Mouse (Mus musculus): ENCODE results near the gene Fam205a1. TPM values are rescaled to one million over a fixed set of nuclear protein-coding genes. Genes with fewer than 3 reads are reported as not detected.

Gene Fam205a1
- polyA plus RNA-seq, 1 experiment: 0.18 TPM

Other genes with a start within 250 kb of the Fam205a1 start
- gene Gm10591, start 241.7 kb downstream of the Fam205a1 start, polyA plus RNA-seq (2012; rRNA removed): not detected in 2 replicates
- gene Gm2564, start 224.2 kb downstream of the Fam205a1 start, polyA plus RNA-seq (2012; rRNA removed): 1.2 and 1.8 TPM in 2 replicates
- gene Ccl27b, start 198.6 kb downstream of the Fam205a1 start, polyA plus RNA-seq (2012; rRNA removed): 5.6 and 6.9 TPM in 2 replicates
- gene Il11ra2, start 192.0 kb downstream of the Fam205a1 start, polyA plus RNA-seq (2012; rRNA removed): 0.08 TPM in 1 of 2 replicates, not detected in the other
- gene 4930578G10Rik, start 118.3 kb downstream of the Fam205a1 start, polyA plus RNA-seq (2012; rRNA removed): 0.92 and 1.3 TPM in 2 replicates
- gene Ccl19, start 97.3 kb downstream of the Fam205a1 start, polyA plus RNA-seq (2012; rRNA removed): 1.4 and 2.8 TPM in 2 replicates
- gene Ccl21a, start 79.9 kb downstream of the Fam205a1 start, polyA plus RNA-seq (2012; rRNA removed): 0.12 and 1.3 TPM in 2 replicates
- gene Gm12394, start 2.9 kb upstream of the Fam205a1 start, polyA plus RNA-seq (2012; rRNA removed): 0.14 TPM in 1 of 2 replicates, not detected in the other
- 0.22 TPM in 1 of 2 replicates, not detected in the other for gene Fam205c, start 20.3 kb upstream of the Fam205a1 start, polyA plus RNA-seq (2012; rRNA removed)
- 175 and 199 TPM in 2 replicates for gene Phf24, start 62.8 kb upstream of the Fam205a1 start, polyA plus RNA-seq (2012; rRNA removed)
- 126 and 151 TPM in 2 replicates for gene Dnajb5, start 95.9 kb upstream of the Fam205a1 start, polyA plus RNA-seq (2012; rRNA removed)
- gene 1700022I11Rik, start 115.7 kb upstream of the Fam205a1 start, polyA plus RNA-seq (2012; rRNA removed): 0.11 and 0.18 TPM in 2 replicates
- gene Vcp, start 146.6 kb upstream of the Fam205a1 start, polyA plus RNA-seq (2012; rRNA removed): 170 and 193 TPM in 2 replicates
- gene Fancg, start 156.6 kb upstream of the Fam205a1 start, polyA plus RNA-seq (2012; rRNA removed): 19.7 and 23.2 TPM in 2 replicates
- gene Pigo, start 171.9 kb upstream of the Fam205a1 start, polyA plus RNA-seq (2012; rRNA removed): 20.7 and 23.0 TPM in 2 replicates
- gene Stoml2, start 177.8 kb upstream of the Fam205a1 start, polyA plus RNA-seq (2012; rRNA removed): 106 and 107 TPM in 2 replicates
- gene Fam214b, start 192.3 kb upstream of the Fam205a1 start, polyA plus RNA-seq (2012; rRNA removed): 31.7 and 37.3 TPM in 2 replicates
- gene Unc13b, start 205.1 kb upstream of the Fam205a1 start, polyA plus RNA-seq (2012; rRNA removed): 45.8 and 54.2 TPM in 2 replicates

All from frontal cortex, adult 2 months (tissue).